Mouse (Mus musculus) right cerebral cortex, postnatal 36 days (tissue): ENCODE data around the gene Tpte.
"Not testable (repeated sequence)": the region's sequence is repeated elsewhere in the genome, so short reads cannot be mapped to it uniquely, and the experiment has no call there.

Experiments used
- DNase-seq, 2 experiments: peaks; one replicate each; pipeline ENCODE4 v3.0.0; 2022; ENCODE audit warnings: low spot score in 2 of 2, mixed read lengths in 1 of 2

Gene Tpte

DNA sequence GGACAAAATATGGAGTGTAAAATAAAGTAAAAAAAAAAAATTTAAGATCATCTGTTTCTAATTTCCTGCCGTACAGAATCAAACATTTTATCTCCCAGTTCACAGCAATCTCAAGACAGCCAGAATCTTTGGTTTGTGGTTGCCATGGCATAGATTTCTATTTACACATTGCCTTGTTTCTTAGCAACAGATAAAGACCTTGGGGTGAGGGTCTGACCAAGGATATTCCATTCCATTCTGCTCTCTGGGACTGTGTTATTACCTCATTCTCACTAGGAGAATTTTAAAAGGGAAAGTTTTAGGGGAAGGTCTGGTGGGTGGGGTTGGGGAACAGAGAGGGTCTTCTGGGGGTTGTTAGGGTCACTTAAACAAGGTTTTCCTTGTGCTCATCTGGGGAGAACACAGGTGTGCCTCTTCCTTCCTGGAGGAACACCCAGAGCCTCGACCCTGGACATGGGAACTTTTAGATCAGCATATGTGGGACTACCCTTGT lies at the start of gene Tpte:
TSS of gene Tpte (plus strand) at position 443 of the 493 bp plus-strand sequence.
- no peak for DNase-seq

DNA sequence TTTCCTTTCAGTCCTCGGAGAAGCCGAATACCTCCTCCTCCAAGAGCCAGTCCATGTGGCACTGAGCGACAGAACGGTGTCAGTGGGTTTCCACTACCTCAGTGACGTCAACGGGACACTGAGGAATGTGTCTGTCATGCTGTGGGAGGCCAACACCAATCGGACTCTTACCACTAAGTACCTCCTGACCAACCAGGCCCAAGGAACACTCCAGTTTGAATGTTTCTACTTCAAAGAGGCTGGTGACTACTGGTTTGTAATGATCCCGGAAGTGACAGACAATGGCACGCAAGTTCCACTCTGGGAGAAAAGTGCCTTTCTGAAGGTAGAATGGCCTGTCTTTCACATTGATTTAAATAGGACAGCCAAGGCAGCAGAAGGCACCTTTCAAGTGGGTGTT lies 40.3 kb upstream of the Tpte start:
- DNase-seq, result no peak

DNA sequence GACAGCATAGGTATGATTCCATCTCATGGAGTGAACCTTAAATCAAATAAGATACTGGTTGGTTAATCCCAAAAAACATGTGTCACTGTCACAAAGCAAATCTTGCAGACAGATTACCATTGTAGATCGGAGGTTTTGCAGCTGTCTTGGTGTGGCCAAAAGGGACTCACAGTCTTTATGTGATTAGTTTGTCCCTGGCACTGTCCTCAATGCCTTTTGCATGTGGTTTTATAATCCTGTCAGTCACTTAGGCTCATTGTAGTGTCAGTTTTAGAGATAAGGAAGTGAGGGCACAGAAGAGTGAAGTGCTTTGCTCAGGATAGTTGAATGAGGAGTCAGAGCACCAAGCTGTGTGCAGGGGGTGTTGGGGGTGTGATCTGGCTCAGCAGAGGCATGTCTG lies 37.6 kb upstream of the Tpte start:
- no peak for DNase-seq

DNA sequence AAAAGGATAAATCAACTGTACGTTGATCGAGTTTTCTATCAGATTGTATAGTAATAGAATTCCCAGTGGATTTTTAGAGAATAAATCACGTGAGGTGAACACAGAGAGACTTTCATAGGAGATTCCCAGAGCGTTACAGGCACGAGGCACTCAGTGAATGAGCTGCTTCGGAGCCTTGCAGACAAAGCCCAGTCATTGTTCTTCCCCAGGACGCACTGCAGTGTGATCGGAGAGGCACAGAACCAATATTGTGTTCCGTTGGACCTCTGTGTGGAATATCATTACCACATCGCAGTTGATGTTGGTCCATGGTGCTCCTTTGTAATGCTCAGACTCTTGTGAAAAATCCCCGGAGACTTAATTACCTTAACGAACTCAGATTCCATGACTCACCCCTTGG lies 35.3 kb upstream of the Tpte start:
- DNase-seq, result no peak

DNA sequence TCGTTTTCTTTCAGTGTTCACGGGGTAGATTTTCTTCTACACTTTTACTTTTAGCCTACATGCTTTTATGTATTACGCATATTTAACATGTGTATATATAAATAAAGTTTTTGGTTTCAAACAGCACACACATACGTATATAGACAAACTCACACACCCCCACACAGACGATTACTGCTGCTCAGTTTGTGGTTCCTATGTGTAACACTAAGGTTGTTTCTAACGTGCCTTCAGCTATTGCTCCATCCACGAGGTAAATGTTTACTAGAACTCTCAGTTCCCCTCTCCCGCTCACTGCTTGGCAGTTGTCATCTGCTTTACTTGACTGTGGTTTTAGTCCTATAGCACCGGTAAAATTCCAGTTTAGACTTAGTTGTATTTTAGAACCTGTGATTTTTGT lies 34.2 kb upstream of the Tpte start:
- no peak for DNase-seq

DNA sequence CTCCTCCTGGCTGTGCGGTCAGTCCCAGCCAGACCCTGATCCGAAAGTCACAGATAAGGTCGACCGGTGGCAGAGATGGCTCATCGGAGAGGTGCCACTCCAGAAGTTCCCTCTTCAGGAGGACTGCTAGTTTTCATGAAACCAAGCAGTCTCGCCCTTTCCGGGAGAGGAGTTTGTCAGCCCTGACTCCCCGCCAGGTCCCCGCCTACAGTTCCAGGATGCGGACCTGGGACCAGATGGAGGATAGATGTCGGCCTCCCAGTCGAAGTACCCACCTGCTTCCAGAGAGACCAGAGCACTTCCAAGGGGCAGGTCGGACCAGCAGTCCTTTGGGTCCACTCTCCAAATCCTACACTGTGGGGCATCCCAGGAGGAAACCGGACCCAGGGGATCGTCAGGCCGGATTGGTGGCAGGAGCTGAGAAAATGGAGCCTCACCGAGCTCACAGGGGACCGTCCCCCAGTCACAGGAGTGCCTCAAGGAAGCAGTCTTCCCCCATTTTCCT lies 24.2 kb upstream of the Tpte start:
- no peak for DNase-seq

DNA sequence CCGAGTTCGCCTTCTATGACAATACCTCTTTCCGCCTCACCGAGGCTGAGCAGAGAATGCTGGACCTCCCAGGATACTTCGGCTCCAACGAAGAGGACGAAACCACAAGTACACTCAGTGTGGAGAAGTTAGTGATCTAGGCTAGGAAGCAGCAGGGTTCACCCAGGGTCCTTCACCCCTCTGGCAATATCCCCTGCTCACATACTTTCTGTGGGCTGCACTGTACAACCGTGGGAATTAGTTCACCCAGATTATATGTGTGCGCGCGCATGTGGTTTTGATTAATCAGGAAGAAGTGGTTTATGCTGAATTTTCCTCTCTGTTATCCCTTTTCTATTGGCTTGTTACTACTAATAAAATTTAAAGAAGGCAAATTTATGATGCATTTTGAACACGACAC lies 23.7 kb upstream of the Tpte start:
- DNase-seq, result no peak

DNA sequence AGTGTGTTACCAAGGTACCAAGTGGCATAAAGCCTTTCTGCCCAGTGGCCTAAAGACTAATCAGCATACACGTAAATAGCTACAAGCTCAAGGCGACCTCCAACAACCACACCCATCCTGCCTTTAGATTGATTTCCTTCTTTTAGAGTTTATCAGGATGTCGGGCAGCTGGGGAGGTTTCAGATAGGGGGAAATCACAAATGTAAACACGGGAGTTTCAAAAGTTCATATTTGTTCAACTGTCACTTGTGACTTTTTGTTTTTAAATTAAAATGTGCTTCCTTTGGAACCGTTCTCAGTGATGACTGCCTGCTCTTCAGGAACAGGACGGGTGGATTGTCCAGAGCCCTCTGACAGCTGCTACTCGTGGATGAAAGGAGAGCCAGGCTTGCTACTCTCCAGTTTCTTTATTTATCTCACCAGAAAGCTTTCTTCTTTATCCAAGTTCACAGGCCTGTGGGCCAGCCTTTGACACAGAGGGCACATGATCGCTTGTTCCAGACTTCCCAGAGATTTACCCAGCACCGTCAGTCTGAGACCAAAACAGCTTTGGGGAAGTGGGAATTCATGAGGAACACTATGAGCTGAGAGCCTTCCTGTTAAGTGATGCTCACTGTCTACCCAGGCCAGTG lies 23.0 kb upstream of the Tpte start:
- DNase-seq, result no peak

DNA sequence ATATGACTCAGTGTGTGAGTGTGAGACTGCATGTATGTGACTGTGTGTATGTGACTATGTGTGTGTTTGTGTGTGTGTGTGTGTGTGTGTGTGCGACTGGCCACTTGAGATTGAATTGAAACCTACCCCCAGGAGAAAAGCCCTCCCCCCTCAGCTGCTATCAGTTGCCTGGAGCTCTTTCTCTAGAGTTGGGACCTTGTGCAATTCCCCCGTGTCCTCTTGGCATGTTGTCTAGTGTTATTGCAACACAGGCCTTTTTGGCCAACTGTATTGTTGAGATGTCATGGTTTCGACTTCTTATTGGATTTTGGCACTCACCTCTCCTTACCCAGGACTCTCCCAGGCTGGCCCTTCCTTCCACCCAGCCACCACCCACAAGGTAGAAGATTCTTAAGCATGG lies 21.0 kb upstream of the Tpte start:
- DNase-seq, result no peak

DNA sequence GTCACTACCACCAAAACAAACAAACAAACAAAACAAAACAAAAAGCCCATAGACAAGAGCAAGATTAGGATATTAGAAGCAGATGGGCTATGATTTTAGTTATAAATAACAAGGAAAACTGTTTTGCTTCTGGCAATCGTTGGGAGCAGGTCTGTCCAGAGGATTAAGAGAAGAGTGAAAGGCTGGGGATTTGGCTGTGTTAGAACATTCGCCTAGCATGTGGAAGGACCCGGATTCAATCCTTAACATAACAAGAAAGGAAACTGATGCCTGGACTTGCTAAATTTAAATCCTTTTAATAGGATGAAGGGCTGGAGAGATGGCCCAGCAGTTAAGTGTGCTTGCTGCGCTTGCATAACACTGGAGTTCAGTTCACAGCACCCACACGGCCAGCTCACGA lies 18.9 kb upstream of the Tpte start:
- no peak for DNase-seq

DNA sequence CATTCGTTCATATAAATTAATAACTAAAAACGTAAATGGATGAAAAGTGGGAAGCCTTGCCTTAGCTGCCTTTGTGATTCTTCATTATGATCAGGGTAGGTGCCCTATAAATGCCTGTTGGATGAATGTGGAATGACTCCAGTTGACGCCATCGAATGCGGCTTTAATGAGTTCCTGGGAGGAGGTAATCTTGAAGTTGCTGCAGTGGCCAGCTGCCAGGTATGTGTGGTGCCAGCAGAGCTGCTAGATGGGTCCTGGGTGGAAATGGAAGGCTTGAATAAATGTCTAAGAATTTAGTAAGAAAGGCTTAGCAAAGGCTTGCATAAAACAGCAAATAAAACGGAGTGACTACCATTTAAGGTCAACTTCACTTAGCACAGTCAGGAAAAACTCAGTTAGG lies 18.5 kb upstream of the Tpte start:
- DNase-seq, result no peak

DNA sequence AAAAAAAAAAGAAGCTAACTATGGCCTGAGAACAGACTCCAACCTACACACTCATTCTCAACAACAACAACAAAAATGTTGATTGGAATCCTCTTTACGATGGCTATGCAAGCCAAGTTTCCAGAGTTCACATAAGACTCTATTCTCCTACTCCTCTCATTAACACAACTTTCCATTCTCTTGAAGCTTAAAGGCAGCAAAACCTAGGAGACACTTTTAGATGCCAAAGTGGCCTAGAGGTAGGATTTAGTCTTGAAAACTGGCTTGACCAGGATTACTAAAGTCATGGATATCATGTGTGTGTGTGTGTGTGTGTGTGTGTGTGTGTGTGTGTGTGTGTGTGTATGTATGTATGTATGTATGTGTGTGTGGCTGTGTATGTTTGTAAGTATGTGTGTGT lies 18.0 kb upstream of the Tpte start:
- no peak for DNase-seq

DNA sequence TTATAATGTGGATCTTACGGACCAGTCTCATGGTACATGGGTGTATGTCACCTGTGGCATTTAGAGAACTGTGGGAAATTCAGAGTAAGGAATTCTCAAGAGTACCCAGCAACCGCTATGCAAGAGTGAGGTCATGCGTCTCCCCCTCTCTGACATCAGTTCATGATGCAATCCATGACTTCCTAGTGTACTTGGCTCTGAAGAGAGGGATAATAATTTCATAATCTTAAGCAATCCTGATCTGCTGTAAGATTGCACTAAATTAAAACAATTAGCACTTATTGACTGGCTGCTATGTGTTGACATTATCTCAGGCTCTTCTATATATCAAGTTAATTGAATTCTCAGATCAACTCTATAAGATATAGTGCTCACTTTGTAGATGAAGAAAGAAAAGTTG lies 16.4 kb upstream of the Tpte start:
- DNase-seq, result no peak

DNA sequence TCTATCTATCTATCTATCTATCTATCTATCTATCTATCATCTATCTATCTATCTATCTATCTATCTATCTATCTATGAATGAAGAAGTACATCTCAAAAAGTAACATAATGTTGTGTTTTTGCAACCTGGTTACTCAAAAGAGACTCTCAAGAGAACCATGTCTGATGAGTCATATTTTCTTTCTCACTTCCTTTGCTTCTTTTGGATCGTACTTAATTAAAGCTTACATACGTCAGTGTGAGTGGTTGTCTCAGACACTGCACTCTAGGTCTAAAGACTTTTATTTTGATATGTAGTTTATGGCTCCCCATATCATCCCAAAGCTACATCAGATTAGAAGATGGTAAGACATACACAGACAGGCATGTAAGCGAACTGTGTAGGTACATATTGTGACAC lies 10.1 kb upstream of the Tpte start:
- no peak for DNase-seq

DNA sequence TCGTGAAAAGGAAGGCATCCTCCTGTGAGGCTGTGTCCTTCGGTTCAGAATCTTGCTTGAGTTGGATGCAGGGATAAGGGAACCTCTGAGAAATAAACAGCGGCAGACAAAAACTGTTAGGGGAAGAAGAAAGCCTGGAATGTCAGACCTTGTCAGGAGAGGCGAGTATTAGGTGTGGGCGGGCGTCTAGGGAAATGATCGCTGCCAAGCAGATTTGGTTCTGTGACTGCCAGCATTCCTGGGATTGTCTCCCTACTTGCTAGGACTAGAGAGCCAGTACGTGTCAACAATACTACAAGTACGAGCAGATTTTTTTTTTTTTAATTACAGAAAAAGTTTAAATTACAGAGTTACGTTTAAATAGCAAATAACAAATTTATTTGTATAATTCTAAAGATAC lies 8.6 kb upstream of the Tpte start:
- no peak for DNase-seq

DNA sequence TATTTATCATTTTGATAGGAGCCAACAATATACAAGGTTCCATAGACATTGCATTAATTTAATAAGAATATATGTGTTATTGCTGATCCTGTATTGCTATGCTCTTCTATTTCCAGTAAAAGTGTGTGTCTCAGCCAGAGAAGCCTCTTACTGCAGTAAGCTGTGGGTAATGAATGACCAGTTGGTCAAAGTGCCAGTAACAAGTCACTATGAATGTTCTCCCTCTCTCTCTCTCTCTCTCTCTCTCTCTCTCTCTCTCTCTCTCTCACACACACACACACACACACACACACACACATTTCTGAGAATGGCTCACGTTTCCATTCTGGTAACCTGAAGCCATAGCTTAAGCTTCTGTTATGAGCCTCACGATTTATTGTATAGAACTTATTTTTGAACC lies 19.1 kb downstream of the Tpte start:
- DNase-seq, result no peak

DNA sequence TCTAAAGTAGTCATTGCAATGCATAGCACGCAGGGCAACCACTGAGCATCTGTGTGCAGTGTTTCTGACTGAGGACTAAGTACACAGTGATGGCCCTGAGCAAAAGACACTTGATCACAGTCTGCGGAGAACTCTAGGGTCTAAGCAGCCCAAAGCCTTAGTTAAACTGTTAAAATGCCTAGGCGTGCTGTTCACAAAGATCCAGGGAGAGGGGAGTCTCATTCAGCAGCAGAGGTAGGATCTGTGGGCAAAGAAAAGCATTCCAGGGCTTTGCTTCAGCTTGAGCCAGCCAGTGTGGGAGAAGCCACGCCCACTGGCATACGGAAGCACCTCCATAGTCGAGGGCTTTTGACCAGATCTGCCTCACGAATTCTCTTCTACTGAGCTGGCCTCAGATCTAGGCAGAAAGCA lies 19.7 kb downstream of the Tpte start:
- no peak for DNase-seq

DNA sequence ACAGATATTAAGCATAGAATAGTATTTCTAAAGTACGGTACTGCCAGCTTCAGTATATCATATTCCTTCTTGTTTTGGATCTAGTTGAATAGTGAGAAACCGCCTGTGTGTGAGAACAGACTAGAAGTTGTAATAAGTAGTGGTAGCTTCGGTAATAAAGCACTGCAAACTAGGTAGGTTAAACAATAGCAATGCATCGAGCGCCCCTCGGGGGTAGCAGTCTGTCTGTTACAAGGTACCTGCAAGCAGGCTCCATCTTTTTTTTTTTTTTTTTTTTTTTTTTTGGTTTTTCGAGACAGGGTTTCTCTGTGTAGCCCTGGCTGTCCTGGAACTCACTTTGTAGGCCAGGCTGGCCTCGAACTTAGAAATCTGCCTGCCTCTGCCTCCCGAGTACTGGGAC lies 20.8 kb downstream of the Tpte start:
- DNase-seq, result not testable (repeated sequence)

DNA sequence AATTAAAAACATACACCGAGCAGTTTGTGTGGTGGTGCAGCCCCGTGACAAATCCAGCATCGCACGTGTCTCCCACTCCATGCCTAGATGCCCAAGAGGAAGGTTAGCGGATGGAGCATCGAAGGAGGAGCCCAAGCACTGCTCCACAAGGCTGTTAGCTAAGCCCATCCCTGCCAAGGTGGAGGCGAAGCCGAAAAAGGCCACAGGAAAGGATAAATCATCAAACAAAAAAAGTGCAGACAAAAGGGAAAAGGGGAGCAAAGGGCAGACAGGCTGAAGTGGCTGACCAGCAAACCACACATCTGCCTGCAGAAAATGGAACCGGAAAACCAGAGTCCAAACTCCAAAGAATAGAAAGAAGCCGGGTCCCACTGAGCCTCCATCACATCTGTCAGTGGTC lies 23.8 kb downstream of the Tpte start:
- no peak for DNase-seq

DNA sequence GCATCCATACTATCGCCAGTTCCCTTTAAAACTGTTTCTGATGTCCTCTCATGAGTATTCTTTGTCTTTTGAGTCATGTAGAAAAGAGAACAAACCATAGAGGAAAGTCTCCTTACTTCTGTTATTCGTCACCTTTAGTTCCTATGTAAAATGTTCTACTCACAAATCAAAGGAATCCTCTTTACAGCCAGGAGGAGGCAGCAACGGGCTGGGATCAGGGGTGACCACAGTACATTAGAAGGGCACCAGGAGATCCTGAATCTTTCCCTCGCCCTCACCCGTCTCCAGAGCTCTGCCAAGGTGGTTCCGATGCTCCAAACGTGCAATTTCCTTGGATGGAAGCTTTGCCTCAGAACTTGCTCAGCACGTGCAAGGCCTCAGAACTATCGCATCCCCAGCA lies 28.2 kb downstream of the Tpte start:
- no peak for DNase-seq

DNA sequence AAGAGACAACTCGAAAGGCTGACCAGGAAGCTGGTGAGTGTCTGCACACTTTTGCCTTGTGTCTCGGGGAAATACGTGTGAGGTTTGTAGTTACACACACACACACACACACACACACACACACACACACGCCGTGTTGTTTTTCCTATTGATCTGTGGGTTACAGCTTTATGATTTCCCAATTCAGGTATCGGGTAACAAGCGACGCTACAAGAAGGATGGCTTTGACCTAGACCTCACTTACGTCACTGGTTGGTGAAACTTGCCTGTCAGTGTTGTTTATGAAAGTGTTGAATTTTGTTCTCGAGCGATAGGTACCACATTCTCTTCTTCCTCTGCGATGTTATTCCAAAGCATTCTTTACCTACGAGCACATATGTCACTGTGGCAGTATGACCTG lies 52.2 kb downstream of the Tpte start:
- no peak for DNase-seq

DNA sequence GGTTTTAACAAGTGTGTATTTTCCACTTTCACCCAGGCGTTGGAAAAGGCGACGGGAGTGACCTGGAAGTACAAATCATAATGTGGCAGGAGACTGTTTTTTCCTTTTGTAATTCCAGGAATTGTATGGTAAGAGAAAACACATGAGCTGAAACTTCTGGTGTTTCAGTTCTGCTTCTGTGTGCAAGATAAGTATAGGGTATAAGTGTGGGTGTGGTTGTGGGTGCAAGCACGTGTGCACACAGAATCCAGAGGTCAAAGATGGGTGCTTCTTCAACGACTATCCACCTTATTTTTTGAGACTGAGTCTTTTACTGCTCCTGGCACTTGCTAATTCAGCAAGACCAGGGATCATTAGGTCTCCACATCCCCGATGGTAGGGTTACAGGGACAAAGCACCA lies 76.1 kb downstream of the Tpte start:
- no peak for DNase-seq

DNA sequence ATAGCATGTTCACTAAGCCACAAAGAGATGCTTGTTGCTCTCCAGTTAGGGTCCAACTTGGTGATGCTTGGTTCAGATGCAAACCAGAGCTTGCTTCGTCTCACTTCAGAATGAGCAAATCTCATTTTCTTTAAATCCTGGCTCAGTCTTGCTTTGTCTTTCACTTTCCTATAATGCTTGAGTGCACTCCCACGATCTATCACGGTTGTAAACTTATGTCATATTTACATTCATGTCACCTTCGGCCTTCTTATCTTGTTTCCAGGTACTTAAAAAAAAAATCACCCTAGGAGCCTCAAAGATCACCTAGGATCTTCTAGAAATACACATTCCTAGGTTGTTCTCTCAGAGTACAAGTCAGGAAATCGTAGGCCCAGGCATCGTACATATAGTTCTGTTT lies 76.6 kb downstream of the Tpte start:
- DNase-seq, result no peak

DNA sequence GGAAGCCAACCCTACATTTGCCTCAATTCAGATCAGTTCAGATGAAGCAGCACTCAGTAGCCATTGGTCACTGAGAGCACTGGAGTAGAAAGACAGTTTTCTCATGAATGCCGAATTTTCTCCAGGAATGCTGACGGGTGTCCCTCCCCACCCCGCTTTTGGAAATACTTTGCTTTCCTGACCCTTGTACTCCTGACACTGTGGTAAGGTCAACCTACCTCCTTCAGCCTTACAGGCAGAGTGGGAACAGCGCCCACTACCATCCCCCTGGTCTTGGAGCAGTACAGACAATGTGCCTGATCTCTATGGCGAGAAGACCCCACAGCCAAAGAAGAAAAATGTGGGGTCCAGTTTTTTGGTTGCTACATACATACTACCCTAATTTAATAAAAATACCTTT lies 93.1 kb downstream of the Tpte start:
- DNase-seq, result no peak
